Mouse (Mus musculus) cerebellum, adult 8-10 months (tissue): ENCODE measurements around the gene 5031410I06Rik.
"Not testable (repeated sequence)": the region's sequence is repeated elsewhere in the genome, so short reads cannot be mapped to it uniquely, and the experiment has no call there.

Source experiments
- DNase-seq: peaks from one replicate; pipeline ENCODE4 v3.0.0; 2022

The 5031410I06Rik gene

GRCm38 (mm10) chr5:26105262-26105661 lies at the start of gene 5031410I06Rik:
Gene 5031410I06Rik (minus strand): TSS chr5:26105362.
- not testable (repeated sequence) for DNase-seq

DNA sequence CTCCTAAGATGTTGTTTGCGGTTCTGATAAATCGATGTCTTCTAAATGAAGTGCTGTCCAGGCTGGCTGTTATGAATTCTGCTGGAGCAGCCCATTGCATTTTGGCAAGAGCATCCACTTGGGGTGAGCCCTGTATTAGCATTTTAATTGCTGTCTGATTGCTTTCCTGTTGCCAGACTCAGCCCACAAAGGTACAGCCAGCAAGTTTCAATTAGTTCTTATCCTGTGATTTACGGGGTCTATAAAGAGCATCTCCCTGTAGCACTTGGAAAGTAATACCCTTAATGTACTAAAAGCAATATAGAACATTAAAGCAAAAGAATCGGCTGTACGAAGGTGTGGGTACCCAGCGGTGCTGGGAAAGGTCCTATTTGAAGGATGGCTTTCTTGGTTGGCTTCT lies 37.7 kb upstream of the 5031410I06Rik start:
- DNase-seq: no peak

DNA sequence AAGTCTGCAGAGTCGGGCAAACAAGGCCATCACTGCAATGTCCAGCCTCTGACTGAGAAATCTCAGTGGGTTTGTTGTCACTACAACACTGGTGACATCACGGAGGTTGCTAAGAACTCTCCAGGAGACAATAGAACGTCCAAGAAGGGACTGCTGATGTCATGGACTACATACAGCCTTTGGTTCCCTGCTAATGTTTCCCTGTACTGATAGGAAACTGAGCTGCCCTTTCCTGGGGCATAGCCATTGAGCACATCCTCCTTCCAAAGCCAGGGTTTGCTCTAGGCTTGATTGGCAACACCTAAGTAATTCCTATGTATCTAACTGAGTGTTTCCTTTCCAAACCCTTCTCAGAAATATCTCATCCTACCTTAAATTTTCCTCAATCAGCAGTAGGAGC lies 16.2 kb upstream of the 5031410I06Rik start, which contains the start of gene Gm10220:
Gene Gm10220 (minus strand): TSS at position 101 of the 400 bp plus-strand sequence.
- not testable (repeated sequence) for DNase-seq

DNA sequence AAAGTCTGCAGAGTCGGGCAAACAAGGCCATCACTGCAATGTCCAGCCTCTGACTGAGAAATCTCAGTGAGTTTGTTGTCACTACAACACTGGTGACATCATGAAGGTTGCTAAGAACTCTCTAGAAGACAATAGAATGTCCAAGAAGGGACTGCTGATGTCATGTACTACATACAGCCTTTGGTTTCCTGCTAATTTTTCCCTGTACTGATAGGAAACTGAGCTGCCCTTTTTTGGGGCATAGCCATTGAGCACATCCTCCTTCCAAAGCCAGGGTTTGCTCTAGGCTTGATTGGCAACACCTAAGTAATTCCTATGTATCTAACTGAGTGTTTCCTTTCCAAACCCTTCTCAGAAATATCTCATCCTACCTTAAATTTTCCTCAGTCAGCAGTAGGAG lies 16.0 kb downstream of the 5031410I06Rik start, which contains the start of gene Gm10471:
Gene Gm10471 (minus strand): TSS at position 101 of the 400 bp plus-strand sequence.
- DNase-seq: not testable (repeated sequence)

DNA sequence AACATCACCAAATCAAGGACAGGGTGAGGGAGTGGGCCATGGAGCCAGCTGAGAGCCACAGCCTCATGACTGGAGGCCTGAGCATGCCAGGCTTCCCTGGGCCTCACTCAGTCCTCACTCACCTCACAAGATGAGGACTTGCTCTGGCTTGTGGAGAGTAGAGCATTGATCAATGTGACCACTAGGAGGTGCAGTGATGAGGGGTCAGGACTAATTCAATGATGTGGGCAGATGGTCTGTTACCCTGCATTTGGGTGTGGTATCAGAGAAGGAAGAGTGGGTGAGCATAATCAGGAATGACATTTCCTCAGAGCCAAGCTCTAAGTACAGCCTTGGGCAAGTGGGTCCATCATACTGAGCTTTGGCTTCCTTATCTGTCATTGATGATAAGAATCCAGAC lies 26.1 kb downstream of the 5031410I06Rik start:
- not testable (repeated sequence) for DNase-seq

- DNase-seq: no peak
Observed at GRCm38 (mm10) chr5:26070716-26071115, 34.4 kb downstream of the 5031410I06Rik start.

- not testable (repeated sequence) for DNase-seq
Observed at GRCm38 (mm10) chr5:26058481-26058880, 46.7 kb downstream of the 5031410I06Rik start, which contains the start of gene Gm7347. Gene Gm7347 (minus strand): TSS chr5:26058581.
